Comparison of ENCODE assay signal across 17 mouse cellular contexts in the genomic region with DNA sequence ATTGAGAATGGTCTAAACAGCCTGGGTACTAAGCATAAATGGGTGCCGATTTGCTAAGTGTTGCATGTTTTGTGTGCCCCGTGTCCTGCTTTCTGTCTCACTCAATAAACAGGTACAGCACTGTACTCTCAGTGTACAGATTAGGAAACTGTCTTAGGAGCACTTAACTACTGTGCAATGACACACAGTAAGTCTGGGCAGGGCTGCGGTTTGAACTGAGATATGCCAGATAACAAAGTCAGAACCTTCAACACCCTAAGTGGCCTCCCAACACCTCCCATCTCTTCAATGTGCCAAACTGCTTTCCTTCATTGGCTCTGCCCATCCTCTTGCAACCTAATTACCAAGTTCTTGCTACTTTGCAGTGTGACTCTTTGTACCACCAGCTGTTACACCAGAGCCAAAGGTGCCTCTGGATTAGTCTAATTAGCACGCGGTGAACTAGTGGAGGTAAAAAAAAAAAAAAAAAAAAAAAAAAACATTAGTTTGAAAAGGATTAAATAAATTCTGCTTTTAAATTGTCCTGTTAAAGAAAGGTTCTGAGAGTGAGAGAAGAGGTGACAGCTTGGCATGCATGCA.
A peak's percentile ranks its signal among the peaks of the same experiment; 100 is the strongest.
DNase-seq lines count a peak whose midpoint lies in the region; ATAC-seq lines count a peak whose summit lies in the region.
"Had no signal": no experiment of that assay in that cellular context is flagged by ENCODE, and none has a peak within 500 bp of the region (broad histone marks: within the 10 kb centered on the region; RNA-seq: fewer than 3 reads in every experiment).

No protein-coding gene starts in this region.

- intact Hi-C loops in gastrocnemius, postnatal 36 days (cut with DNase I), result no loop called here

- H3K9ac ChIP-seq in kidney, embryonic 15.5 days, result no peak overlapping the region
- H3K9ac ChIP-seq: forebrain, embryonic 12.5 days; hindbrain, embryonic 12.5 days; limb, embryonic 12.5 days; midbrain, embryonic 15.5 days; neural tube, embryonic 13.5 days had no signal

- no peak for ATAC-seq in kidney, embryonic 15.5 days (replicated peaks; ENCODE audit: low FRiP score)
- peak; percentile 97 for ATAC-seq in megakaryocyte-erythroid progenitor cell, adult 5-6 weeks (replicated peaks; ENCODE audit: low FRiP score, low TSS enrichment, poor library complexity, severe bottlenecking)
- ATAC-seq: midbrain, embryonic 15.5 days had no signal

- H3K9me3 ChIP-seq in kidney, embryonic 15.5 days (replicated peaks), result no peaks in the 10 kb centered on the region
- H3K9me3 ChIP-seq: forebrain, embryonic 12.5 days; hindbrain, embryonic 12.5 days; limb, embryonic 12.5 days; midbrain, embryonic 15.5 days; neural tube, embryonic 13.5 days had no signal

- DNase-seq in kidney, adult 8-10 months, result no peak
- DNase-seq in MEL-GATA-1-ER (ENCODE audit: extremely low read depth, low read depth) (peak; percentile 23), liver (peak; percentile 57)
- no peak for DNase-seq in gastrocnemius, postnatal 36 days
- DNase-seq in B cell, adult 2 months, result no peak
- no peak for DNase-seq in embryo, embryonic 10.5 days (ENCODE audit: low spot score)
- DNase-seq: adrenal gland, adult 2 months; cerebellum, postnatal 14 days; kidney, adult 11 months had no signal

- H3K4me1 ChIP-seq in kidney, embryonic 15.5 days, result peaks cover 15% of the 10 kb centered on the region
- H3K4me1 ChIP-seq: hindbrain, embryonic 12.5 days; midbrain, embryonic 15.5 days had no signal

- 39% methylated on average over 5 of the region's 5 CpGs for WGBS in kidney, embryonic 15.5 days

- H3K27ac ChIP-seq in kidney, embryonic 15.5 days, result 0 out of 2 replicates have a peak overlapping the region, but pooled peaks have one; percentile 37
- H3K27ac ChIP-seq: forebrain, embryonic 12.5 days; hindbrain, embryonic 12.5 days; limb, embryonic 12.5 days; midbrain, embryonic 15.5 days; neural tube, embryonic 13.5 days had no signal

- no peaks in the 10 kb centered on the region for H3K27me3 ChIP-seq in kidney, embryonic 15.5 days
- H3K27me3 ChIP-seq: forebrain, embryonic 12.5 days; hindbrain, embryonic 12.5 days; limb, embryonic 12.5 days; midbrain, embryonic 15.5 days; neural tube, embryonic 13.5 days had no signal

- no peak overlapping the region for H3K4me3 ChIP-seq in kidney, embryonic 15.5 days (replicated peaks)
- H3K4me3 ChIP-seq: forebrain, embryonic 12.5 days; hindbrain, embryonic 12.5 days; limb, embryonic 12.5 days; midbrain, embryonic 15.5 days; neural tube, embryonic 13.5 days had no signal

- peaks cover 16% of the 10 kb centered on the region for H3K36me3 ChIP-seq in kidney, embryonic 15.5 days
- H3K36me3 ChIP-seq: forebrain, embryonic 12.5 days; hindbrain, embryonic 12.5 days; midbrain, embryonic 15.5 days; neural tube, embryonic 13.5 days had no signal

- H3K4me2 ChIP-seq in kidney, embryonic 15.5 days, result no peak overlapping the region
- H3K4me2 ChIP-seq: forebrain, embryonic 12.5 days; heart, embryonic 11.5 days; hindbrain, embryonic 12.5 days; limb, embryonic 12.5 days; midbrain, embryonic 15.5 days; neural tube, embryonic 13.5 days had no signal

Comparison
In these comparisons a context has a peak if more than half of its experiments do, and no peak if none do; other contexts are left out.
1. DNase-seq: peak in MEL-GATA-1-ER (single experiment) and liver (single experiment); none in kidney, adult 8-10 months (0 of 2), gastrocnemius, postnatal 36 days (0 of 2), B cell, adult 2 months (0 of 2) and embryo, embryonic 10.5 days (single experiment).